Mouse (Mus musculus) embryonic stem cell, embryonic (primary cell): ENCODE measurements around the gene Aspdh.

Source experiments
- CTCF ChIA-PET, 4 experiments: fragments of 300-600 bp in 2 of 4; fragments of 350-600 bp in 2 of 4; sonication (Branson Sonifier 250); formaldehyde crosslinking; loops; one replicate each; lab custom pipeline; 2022; ENCODE audit warnings: inconsistent platforms in 2 of 4; lab: Charles Lee
- POLR2A ChIA-PET, 4 experiments: fragments of 300-600 bp in 2 of 4; fragments of 350-600 bp in 2 of 4; sonication (Branson Sonifier 250); formaldehyde crosslinking; loops; one replicate each; lab custom pipeline; 2022; ENCODE audit warnings: antibody characterized with exemption in 4 of 4, inconsistent platforms in 1 of 4; lab: Charles Lee

Aspdh gene

GRCm38 (mm10) chr7:44465111-44465510, at the start of gene Aspdh:
Aspdh (plus strand) TSS chr7:44465391.
- CTCF ChIA-PET, result no interaction called here

GRCm38 (mm10) chr7:44427666-44428065, 37.5 kb upstream of the Aspdh start:
- ChIA-PET CTCF (interaction anchor here in 3 of 4 experiments (0.6 to 0.8 kb wide), 3 partner anchors 15 to 100 kb away, joined by 3 read pairs; no protein-coding TSS in a partner anchor), POLR2A (interaction anchor here in 3 of 4 experiments (0.7 to 1.3 kb wide), 6 partner anchors 15 to 276 kb away, joined by 3 to 7 read pairs (median 4); no protein-coding TSS in a partner anchor)

More at GRCm38 (mm10) chr7:44465111-44465510, at the start of gene Aspdh:
- POLR2A ChIA-PET, result interaction anchor here in 1 of 4 experiments (0.7 kb wide), 2 partner anchors 34 to 191 kb away, joined by 3 read pairs; no protein-coding TSS in a partner anchor

GRCm38 (mm10) chr7:44428171-44428950, 36.8 kb upstream of the Aspdh start:
- ChIA-PET CTCF (interaction anchor here (0.6 to 1.4 kb wide), 7 partner anchors 14 to 534 kb away, joined by 3 to 12 read pairs (median 3); no protein-coding TSS in a partner anchor), POLR2A (interaction anchor here in 2 of 4 experiments (0.6 to 1.5 kb wide), 5 partner anchors 15 to 275 kb away, joined by 3 to 7 read pairs (median 3); no protein-coding TSS in a partner anchor)

- ChIA-PET POLR2A (interaction anchor here in 3 of 4 experiments (0.5 to 2.3 kb wide), 9 partner anchors 17 to 342 kb away, joined by 3 to 10 read pairs (median 4); partner anchors contain the start of genes Emc10 (in 1 of the 3), Fam71e1 (in 1 of the 3) and Josd2 (in 1 of the 3)), CTCF (interaction anchor here in 3 of 4 experiments (0.6 to 2.1 kb wide), 8 partner anchors 13 to 534 kb away, joined by 3 to 12 read pairs (median 4); no protein-coding TSS in a partner anchor)
These were observed 36.1 kb upstream of the Aspdh start, which contains the start of gene Lrrc4b for GRCm38 (mm10) chr7:44428968-44429521. Lrrc4b (plus strand) TSS chr7:44429018.

GRCm38 (mm10) chr7:44429534-44430488, 35.4 kb upstream of the Aspdh start:
- ChIA-PET CTCF (interaction anchor here in 3 of 4 experiments (0.9 to 2.1 kb wide), 9 partner anchors 12 to 167 kb away, joined by 3 to 8 read pairs (median 4); no protein-coding TSS in a partner anchor), POLR2A (interaction anchor here (0.5 to 2.3 kb wide), 19 partner anchors 12 to 341 kb away, joined by 3 to 10 read pairs (median 3); partner anchors contain the start of genes Emc10 (in 2 of the 4), Fam71e1 (in 2 of the 4), Josd2 (in 2 of the 4) and 1700028J19Rik (in 1 of the 4))

- POLR2A ChIA-PET, result interaction anchor here in 2 of 4 experiments (0.7 to 1.6 kb wide), 7 partner anchors 10 to 158 kb away, joined by 3 to 6 read pairs (median 3); partner anchors contain the start of genes Emc10 (in 1 of the 2), Fam71e1 (in 1 of the 2), Kcnc3 (in 1 of the 2) and Syt3 (in 1 of the 2)
- CTCF ChIA-PET, result interaction anchor here in 1 of 4 experiments (1.1 kb wide), 1 partner anchor 81 kb away, joined by 3 read pairs; no protein-coding TSS in a partner anchor
These were observed 32.6 kb upstream of the Aspdh start for GRCm38 (mm10) chr7:44432550-44432949.

GRCm38 (mm10) chr7:44433371-44433770, 31.8 kb upstream of the Aspdh start:
- ChIA-PET CTCF (interaction anchor here in 3 of 4 experiments (0.5 to 1.9 kb wide), 14 partner anchors 10 to 181 kb away, joined by 3 to 8 read pairs (median 6); partner anchors contain the start of genes Josd2 (in 1 of the 3) and Pold1 (in 1 of the 3)), POLR2A (interaction anchor here (0.6 to 1.4 kb wide), 25 partner anchors 9 to 1284 kb away, joined by 3 to 14 read pairs (median 4); partner anchors contain the start of genes Josd2 (in 2 of the 4), 1700028J19Rik (in 1 of the 4), 2410002F23Rik (in 1 of the 4) and Aldh16a1 (in 1 of the 4))

- ChIA-PET CTCF (interaction anchor here in 3 of 4 experiments (0.5 to 1.9 kb wide), 11 partner anchors 11 to 171 kb away, joined by 3 to 8 read pairs (median 5); partner anchors contain the start of genes Josd2 (in 1 of the 3) and Pold1 (in 1 of the 3)), POLR2A (interaction anchor here in 3 of 4 experiments (0.6 to 1.4 kb wide), 25 partner anchors 8 to 1284 kb away, joined by 3 to 14 read pairs (median 4); partner anchors contain the start of genes Josd2 (in 2 of the 3), 1700028J19Rik (in 1 of the 3), 2410002F23Rik (in 1 of the 3) and Aldh16a1 (in 1 of the 3))
These were observed 31.1 kb upstream of the Aspdh start for GRCm38 (mm10) chr7:44434089-44434488.

- ChIA-PET POLR2A (interaction anchor here in 2 of 4 experiments (1.0 to 1.5 kb wide), 2 partner anchors 10 to 61 kb away, joined by 3 to 4 read pairs; partner anchors contain the start of genes Emc10 (in 1 of the 2) and Fam71e1 (in 1 of the 2)), CTCF (interaction anchor here in 1 of 4 experiments (0.6 to 1.1 kb wide), 5 partner anchors 24 to 250 kb away, joined by 3 to 5 read pairs (median 3); no protein-coding TSS in a partner anchor)
These were observed 29.4 kb upstream of the Aspdh start for GRCm38 (mm10) chr7:44435796-44436195.

- POLR2A ChIA-PET, result interaction anchor here in 2 of 4 experiments (1.0 to 1.5 kb wide), 2 partner anchors 9 to 60 kb away, joined by 3 to 4 read pairs; partner anchors contain the start of genes Emc10 (in 1 of the 2) and Fam71e1 (in 1 of the 2)
- CTCF ChIA-PET, result interaction anchor here in 1 of 4 experiments (0.6 to 1.1 kb wide), 3 partner anchors 27 to 214 kb away, joined by 3 to 5 read pairs (median 4); no protein-coding TSS in a partner anchor
These were observed 28.9 kb upstream of the Aspdh start for GRCm38 (mm10) chr7:44436267-44436666.

- POLR2A ChIA-PET, result no interaction called here
- CTCF ChIA-PET, result no interaction called here
These were observed 28.0 kb upstream of the Aspdh start for GRCm38 (mm10) chr7:44437188-44437587.

- CTCF ChIA-PET, result interaction anchor here in 2 of 4 experiments (0.7 kb wide), 2 partner anchors 50 to 204 kb away, joined by 3 read pairs; no protein-coding TSS in a partner anchor
- POLR2A ChIA-PET, result interaction anchor here in 1 of 4 experiments (1.5 kb wide), 1 partner anchor 29 kb away, joined by 3 read pairs; no protein-coding TSS in a partner anchor
These were observed 27.3 kb upstream of the Aspdh start for GRCm38 (mm10) chr7:44437933-44438332.

- ChIA-PET POLR2A (no interaction called here), CTCF (no interaction called here)
These were observed 25.5 kb upstream of the Aspdh start for GRCm38 (mm10) chr7:44439696-44440095.

GRCm38 (mm10) chr7:44440479-44440878, 24.7 kb upstream of the Aspdh start:
- CTCF ChIA-PET, result no interaction called here
- POLR2A ChIA-PET, result interaction anchor here in 2 of 4 experiments (0.6 to 2.1 kb wide), 2 partner anchors 46 to 246 kb away, joined by 4 to 6 read pairs; no protein-coding TSS in a partner anchor

GRCm38 (mm10) chr7:44441180-44441579, 24.0 kb upstream of the Aspdh start:
- POLR2A ChIA-PET, result interaction anchor here (0.6 to 2.1 kb wide), 7 partner anchors 19 to 216 kb away, joined by 3 to 6 read pairs (median 3); partner anchors contain the start of genes 1700008O03Rik (in 1 of the 4) and Klk1 (in 1 of the 4)
- CTCF ChIA-PET, result interaction anchor here in 1 of 4 experiments (2.0 kb wide), 1 partner anchor 11 kb away, joined by 5 read pairs; no protein-coding TSS in a partner anchor
